Mouse (Mus musculus) cortical plate, adult 2 months (tissue): ENCODE results near the gene Fpgs.

Experiments used
- CTCF ChIP-seq: fragments of 200-500 bp; IDR thresholded peaks from 2 replicates; pipeline ENCODE4 v1.5.1; 2011; ENCODE audit warnings: mild to moderate bottlenecking, control low read depth, low read length; ENCODE audit not compliant: insufficient read depth; ENCODE audit errors: extremely low read depth
- POLR2A ChIP-seq: fragments of 200-500 bp; IDR thresholded peaks from 2 replicates; pipeline ENCODE4 v1.6.1; 2011; ENCODE audit warnings: mild to moderate bottlenecking, low read length, control low read depth; ENCODE audit not compliant: insufficient read depth; ENCODE audit errors: extremely low read depth

GRCm38 (mm10) chr2:32637778-32638281, 66.1 kb downstream of the Fpgs start:
- no peak for TF ChIP-seq CTCF
- no peak for TF ChIP-seq POLR2A
